Mouse (Mus musculus) 3134 (cell line): Measurements from ENCODE around the gene 2010111I01Rik.
A peak's percentile ranks its signal among the peaks of the same experiment; 100 is the strongest.
"Not testable (repeated sequence)": the region's sequence is repeated elsewhere in the genome, so short reads cannot be mapped to it uniquely, and the experiment has no call there.

Experiments
- DNase-seq: peaks from one replicate; pipeline ENCODE4 v3.0.0-alpha.2; 2011; ENCODE audit warnings: low spot score; ENCODE audit not compliant: insufficient read length; ENCODE audit errors: extremely low read depth

2010111I01Rik gene

DNA sequence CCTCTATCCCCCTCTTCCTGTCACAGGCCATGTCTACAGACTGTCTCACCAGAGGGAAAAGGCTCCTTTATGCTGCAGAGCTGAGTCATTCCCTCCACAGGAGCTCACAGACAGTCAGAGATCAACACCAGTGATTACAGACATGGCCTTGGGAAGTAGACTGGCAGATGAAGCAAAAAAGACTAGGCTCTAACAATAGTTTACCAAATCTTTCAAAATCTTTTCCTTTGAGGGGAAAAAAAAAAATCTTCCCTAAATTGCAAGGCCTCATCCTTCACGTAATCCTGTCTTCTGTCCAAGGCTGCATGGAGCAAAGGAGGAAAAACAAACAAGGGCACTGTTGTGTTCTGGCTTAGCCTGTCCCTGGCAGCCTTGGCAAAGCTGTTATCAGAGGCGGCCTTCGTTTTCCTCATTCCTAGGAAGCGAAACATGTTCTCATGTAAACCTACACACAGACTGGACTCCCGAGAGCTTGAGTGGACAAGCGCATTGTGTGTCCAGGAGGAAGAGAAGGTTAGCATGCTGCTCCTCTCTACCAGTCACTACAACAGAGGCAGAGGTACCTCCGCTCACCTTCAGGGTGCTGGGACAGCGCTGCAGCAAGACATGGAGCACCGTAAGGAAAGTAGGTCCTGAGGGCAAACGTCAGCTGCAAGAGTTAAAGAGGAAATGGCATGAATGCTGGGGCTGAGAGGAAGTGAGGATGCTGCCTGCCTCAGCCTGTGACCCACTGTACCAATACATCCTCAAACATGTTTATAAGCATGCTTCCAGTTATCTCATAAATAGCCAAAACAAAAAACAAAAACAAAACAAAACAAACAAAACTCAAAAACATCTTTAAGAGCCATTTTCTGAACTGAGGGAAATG, 360.5 kb downstream of the 2010111I01Rik start:
- DNase-seq: peak; percentile 59

DNA sequence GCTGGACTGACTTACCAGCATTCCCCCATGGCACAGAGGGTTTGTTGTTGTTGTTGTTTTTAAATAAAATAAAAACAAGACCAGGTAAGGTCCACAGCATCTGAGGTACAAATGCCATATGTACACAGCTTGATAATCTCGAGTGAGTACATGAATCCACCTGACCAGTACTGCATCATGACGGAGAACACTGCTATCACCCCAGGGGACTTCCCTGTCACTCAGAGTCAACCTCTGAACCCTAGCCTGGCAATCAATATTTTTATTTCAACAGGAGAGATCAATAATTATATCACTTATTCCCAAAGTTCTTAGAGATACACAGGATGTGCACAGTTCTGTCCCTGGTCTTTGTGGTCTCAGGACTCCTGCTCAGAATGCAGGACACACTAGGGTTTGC, 361.3 kb downstream of the 2010111I01Rik start:
- DNase-seq: no peak

DNA sequence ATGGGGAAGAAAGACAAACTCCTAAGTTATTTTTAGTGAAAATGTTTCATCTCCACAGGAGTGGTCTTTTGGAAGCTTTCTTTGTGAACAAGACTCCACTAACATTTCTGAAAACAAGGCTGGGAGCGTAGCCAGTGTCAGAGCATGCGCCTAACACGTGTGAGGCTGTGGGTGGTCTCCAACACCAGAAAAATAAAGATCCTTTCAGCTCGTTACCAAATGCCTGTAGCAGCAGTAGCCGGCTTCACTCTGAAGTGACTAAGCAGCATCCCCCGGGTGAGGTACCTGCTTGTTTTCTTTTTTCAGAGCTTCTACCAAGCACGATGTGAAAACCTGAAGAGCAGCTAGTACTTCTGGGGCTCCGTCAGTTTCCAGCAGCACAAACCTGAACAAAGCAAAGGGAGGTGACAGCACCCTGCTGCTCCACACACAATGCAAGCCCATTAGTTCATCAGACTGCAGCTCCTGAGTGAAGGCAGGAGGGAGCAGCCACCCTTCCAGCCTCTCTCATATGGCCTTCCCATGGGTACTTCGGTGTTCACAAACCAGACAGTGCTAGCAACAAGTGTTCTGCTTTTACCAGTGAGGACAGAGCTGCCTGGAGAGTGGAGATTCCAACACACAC, 365.7 kb downstream of the 2010111I01Rik start:
- no peak for DNase-seq

DNA sequence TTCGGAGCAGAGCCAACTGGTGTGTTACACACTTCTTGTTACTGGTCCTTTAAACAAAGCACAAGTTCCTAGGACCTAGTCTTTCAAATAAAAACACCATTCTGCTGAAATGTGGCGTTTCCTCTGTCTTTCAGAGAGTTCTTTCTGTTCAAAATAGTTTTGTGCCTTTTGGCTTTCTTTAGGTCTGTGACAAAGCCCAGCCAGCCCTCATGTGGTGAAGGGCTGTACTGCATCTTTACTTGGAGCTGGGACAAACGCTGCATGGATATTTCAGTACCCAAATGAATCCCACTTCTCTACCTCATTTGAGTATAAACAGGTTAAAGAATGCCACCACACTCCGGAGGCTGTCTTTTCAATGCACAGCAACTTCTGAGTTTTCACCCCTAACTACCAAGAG, 366.7 kb downstream of the 2010111I01Rik start:
- no peak for DNase-seq

DNA sequence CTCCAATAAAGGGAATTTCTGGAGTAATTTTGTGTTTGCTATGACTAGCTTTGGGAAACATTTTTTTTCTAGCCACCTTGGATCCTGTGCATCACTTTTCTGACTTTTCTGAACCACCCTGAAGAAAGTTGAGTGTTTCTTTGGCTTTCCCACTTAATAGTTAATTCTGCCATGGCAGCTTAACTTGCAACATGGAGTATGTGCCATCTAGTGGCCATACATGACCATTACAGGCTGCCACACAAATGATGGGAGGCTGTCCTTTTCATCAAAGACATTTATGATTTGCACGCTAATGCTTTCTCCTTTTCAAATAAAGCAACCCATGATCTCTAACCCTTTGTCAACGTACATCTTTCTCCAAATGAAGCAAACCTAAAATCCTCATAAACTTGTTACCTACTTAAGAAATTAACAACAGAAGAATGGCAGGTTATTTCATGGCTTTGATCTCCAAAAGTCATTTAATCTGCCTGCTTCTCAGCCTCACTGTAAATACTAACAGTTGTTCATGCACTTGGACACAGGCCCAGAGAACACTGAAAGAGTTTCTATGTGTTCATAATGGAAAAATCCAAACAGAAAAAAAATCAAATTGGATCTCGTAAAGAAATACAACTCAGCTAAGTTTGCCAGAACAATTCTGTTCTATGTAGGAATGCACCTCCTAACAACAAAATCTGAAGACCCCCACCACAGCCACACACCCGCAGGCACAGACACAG, 368.0 kb downstream of the 2010111I01Rik start:
- DNase-seq: no peak

DNA sequence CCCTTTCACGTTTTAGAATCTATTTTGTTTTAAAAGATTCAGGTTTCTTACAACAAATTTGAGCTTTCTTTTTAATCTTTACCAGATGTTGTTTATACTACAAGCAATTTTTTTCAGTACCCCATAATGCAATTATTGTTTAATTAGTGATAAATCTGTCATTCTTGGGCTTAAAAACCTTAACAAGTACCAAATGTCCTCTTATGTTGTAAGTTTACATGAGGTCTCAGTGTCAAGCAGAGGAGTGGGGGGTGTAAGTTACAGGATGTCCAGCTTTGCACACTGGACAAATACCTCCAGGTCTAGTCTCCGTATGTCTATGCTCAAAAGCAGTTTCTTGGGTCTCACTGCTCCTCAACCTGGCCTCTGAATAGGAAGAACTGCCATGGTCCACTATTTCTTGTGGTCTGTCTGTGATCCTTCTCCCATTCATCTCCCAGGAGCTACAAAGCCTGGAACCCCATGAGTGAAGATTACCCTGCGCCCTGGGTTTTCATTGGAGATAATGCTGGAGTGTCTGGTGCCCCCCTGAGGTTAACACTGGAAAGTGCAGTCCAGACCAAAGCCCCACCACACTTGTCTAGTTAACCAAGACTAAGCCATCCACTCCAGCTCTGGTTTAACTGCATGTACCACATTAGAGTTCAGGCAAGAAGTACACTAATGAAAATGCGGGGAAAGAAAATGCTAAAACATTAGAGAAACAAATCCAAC, 370.9 kb downstream of the 2010111I01Rik start:
- no peak for DNase-seq

DNA sequence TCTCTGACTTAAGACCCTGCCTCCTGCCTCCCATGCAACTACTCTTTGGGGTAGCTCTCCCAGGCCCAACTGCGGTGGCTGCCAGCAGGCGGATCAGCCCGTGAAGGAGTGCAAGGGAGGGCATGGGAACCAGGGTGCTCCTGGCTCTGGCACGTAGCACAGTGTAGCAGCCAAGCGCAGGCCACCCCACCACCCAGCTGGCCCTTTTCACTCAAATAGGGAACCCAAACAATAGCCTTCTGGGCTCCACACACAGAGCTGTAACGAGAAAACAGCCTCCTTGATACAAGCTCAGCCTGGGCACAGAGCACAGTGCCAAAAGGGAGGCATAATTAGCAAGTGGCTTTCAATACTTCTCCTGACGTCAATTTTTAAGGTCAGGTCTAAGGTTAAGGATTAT, 371.6 kb downstream of the 2010111I01Rik start:
- no peak for DNase-seq

DNA sequence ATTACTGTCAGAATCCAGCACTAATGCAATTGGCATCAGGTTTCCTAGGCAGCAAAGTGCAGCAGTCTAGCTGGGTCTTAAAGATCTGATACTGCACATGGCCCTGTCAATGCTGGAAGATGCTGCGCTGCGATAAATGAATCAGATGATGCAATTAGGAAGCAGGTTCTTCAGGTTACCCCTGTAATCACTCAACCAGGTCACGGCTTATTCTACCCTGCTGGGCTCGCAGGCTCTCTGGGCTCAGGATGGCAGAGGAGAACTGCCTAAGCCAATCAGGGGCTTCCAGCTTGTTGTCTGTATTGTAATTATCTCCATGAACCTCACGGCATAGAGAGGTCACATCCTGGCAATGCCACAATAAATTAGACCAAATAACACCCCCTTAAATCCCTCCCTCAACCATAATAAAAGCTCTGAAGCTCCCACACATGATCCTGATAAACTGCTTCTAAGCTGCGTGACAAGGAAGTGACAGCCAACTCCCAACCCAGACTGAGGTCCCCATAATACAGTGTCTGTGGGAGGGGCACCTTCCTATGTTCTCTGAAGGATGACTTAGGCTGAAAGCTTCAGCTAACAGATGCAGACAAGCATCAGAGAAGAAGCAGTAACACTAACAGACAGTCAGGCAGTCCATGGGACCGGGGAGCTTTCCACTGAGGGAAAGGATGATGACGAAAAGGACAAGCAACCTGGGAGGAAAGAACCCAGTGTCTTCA, 372.7 kb downstream of the 2010111I01Rik start:
- no peak for DNase-seq

DNA sequence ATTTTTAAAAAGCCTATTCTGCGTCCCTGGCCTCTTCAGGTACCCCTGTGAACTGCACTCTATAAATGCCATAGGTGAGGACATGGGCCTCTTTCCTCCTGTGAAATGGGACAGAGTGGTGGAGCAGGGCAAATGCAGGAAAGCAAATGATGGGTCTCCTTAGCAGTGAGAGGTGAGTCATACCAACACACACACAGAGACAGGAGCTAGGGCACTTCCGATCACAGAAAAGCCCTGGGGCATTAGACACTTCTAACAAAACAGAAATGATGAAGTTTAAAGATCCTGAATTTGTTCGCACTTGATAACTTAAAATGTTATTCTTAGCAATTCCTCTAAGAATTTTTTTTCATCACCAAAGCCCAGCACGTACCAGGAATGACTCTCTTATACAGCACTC, 375.3 kb downstream of the 2010111I01Rik start:
- no peak for DNase-seq

DNA sequence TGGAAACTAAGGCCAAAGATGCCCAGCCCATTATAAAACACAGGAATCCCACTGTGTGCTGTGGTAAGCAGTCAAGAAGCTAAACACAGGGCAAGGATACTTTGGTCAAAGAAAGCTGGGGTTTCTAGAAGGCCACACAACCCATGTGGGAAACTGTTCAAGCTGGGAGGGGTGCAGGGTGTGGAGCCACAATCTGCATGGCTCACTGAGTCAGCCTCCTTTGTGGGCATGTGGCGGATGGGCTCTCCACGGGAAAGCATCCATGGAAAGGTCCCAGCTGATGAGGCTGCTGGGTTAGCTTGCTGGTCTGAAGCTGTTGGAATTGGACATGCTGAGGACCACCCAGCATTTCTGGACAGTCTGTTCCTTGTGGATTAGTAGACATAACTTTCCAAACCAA, 378.1 kb downstream of the 2010111I01Rik start:
- no peak for DNase-seq

DNA sequence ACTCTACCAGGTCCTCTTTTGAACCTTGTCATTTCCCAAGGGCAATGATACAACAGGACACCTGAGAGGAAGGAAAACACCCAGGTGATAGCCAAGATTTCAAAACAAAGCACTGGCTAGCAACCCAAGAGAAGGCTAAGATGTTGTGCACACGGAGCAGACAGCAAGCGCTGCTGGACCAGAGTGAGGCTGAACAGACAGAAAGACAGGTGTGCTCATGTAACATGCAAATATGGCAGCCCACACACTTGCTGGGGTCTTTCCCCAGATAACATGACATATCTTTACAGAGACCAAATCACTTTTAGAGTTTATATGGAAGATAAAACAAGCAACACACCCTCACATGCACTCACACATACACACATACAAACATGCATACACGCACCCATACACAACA, 379.8 kb downstream of the 2010111I01Rik start:
- no peak for DNase-seq

DNA sequence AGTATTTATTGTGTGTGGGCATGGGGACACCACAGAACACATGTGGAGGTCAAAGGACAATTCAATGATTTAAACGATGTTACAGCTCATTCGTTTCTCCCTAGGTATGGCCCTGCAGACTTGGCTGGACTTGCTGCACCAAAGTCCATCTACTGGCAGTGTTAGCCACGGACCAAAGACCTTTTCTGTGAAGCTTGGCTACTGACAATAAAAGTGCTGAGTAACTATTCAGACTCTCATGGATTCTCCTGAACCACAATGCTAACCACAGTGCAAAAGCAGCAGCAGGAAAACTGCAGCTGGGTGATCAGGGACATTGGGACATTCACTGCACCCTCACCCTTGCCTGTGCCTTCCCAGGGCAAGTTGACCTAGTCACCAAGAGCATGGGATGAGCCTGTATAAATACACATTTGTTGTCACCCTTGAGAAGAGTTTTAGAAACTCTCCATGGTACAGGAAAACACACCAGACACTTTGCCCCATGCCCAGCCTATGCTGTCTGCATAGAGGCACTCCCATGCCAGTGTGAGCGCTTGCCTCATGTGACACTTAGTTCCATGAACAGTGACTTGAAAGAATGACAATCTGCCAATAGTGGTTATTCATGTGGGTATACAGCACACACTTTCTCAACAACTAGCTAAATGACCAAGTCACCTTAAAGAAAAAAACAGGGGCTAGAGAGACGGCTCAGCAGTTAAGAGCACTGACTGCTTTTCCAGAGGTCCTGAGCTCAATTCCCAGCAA, 381.0 kb downstream of the 2010111I01Rik start:
- DNase-seq: peak; percentile 48

DNA sequence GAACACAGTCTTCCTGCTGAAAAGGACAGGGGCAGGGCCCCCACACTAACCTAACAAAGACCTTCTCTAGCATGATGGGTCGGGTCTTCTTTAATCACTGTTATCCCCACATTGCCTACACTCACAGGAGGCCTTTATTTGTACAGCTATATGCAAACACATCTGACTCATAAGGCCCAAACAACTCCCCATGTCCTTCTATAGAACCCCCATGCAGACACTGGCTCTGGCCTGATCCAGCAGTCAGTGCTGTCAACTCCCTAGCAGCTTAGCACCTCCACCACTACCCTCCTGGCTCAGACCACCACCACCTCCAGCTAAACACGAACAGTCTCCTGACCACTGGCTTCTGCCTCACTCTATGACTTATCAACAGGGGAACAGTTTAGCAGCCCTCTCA, 382.9 kb downstream of the 2010111I01Rik start:
- DNase-seq: no peak

DNA sequence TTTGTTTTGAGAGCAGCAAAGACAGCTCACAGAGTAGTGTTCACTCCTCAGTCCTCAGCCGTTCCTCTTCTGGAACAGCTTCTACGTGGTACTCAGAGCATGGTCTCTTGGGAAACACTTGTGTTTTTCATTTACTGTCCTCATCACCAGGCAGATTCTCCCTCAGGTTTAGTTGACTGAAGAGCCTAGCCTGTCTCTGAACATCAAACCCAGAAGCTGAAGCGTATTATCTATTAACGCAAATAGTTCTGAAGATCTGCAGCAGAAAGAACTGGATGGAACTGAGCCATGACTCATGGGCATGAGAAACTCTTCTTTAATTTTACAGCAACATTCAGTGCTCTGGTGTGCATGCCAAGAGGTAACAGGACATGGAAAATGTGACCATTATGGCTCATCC, 385.4 kb downstream of the 2010111I01Rik start:
- no peak for DNase-seq

DNA sequence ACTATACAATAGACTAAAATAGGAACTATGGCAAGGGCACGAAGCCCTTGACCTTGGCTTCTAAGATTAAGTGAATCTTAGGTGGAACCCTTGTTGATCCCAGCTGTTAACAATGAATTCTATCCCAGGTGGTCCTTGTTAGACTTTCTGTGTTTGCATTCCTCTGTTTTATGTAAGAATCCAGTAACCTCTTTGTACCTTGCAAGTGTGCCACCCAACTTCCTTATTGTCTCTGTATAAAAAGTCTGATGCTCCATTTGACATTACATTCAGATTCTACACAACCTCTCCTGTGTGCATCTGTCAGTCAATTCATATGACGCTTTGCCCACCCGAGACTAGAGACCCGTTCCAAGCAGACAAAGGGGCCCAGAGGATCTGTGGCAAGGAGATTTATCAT, 388.6 kb downstream of the 2010111I01Rik start:
- not testable (repeated sequence) for DNase-seq

- no peak for DNase-seq
Measured at GRCm38 (mm10) chr13:63356101-63356500, 391.4 kb downstream of the 2010111I01Rik start.

GRCm38 (mm10) chr13:63356558-63356957, 391.9 kb downstream of the 2010111I01Rik start:
- no peak for DNase-seq

DNA sequence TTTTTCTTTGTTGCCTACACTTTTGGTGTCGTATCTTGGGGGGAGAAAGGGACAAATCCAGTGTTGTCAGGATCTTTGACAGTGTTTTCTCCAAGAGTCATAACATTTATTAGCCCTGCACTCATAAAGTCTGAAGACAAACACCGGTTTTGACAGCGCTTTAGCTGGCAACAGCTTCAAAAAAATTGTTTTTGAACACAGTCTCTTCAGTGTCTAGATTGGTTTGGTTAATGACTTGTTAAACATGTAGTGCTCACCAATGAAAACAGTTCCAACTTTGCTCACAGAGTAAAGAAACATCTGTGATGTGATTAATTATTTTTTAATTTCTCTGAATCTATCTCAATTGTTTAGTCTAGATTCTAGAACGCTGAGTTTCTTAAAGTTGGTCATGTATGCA, 394.7 kb downstream of the 2010111I01Rik start:
- no peak for DNase-seq

- no peak for DNase-seq
Measured at GRCm38 (mm10) chr13:63360111-63360885, 395.6 kb downstream of the 2010111I01Rik start.
